Mouse (Mus musculus) thymus, adult 2 months (tissue): ENCODE data around the gene Macrod2. TPM values are rescaled to one million over a fixed set of nuclear protein-coding genes. Genes with fewer than 3 reads are reported as not detected.

ENCODE experiments used
- DNase-seq: peaks from one replicate; pipeline ENCODE4 v3.0.0; 2021
- H3K27ac ChIP-seq: fragments of 200-500 bp; 2 replicates; pipeline ENCODE4 v1.5.1; 2012; ENCODE audit warnings: low read length, control low read depth; ENCODE audit not compliant: control insufficient read depth, insufficient read depth
- H3K27me3 ChIP-seq: fragments of 200-500 bp; 2 replicates; pipeline ENCODE4 v1.6.1; 2012; ENCODE audit warnings: mild to moderate bottlenecking, low read length, moderate library complexity, mixed read lengths; ENCODE audit not compliant: control insufficient read depth, insufficient read depth
- H3K36me3 ChIP-seq: fragments of 200-500 bp; 2 replicates; pipeline ENCODE4 v1.6.1; 2012; ENCODE audit warnings: mild to moderate bottlenecking, low read length, moderate library complexity; ENCODE audit not compliant: control insufficient read depth, insufficient read depth
- H3K4me1 ChIP-seq: fragments of 200-500 bp; replicated peaks from 2 replicates; pipeline ENCODE4 v1.6.1; 2012; ENCODE audit warnings: low read length; ENCODE audit not compliant: control insufficient read depth, insufficient read depth
- H3K4me3 ChIP-seq: fragments of 200-500 bp; 2 replicates; pipeline ENCODE4 v1.5.1; 2012; ENCODE audit warnings: mild to moderate bottlenecking, low read length, control low read depth, moderate library complexity; ENCODE audit not compliant: control insufficient read depth, insufficient read depth
- CTCF ChIP-seq: fragments of 200-500 bp; IDR thresholded peaks from 2 replicates; pipeline ENCODE4 v1.5.1; 2012; ENCODE audit warnings: mild to moderate bottlenecking, control low read depth, low read length, moderate library complexity, borderline replicate concordance; ENCODE audit not compliant: control insufficient read depth, poor library complexity, insufficient read depth; ENCODE audit errors: extremely low read depth
- POLR2A ChIP-seq: fragments of 200-500 bp; IDR thresholded peaks from 2 replicates; pipeline ENCODE4 v1.6.1; 2012; ENCODE audit warnings: mild to moderate bottlenecking, low read length, control low read depth, moderate library complexity; ENCODE audit not compliant: control insufficient read depth, poor library complexity, insufficient read depth; ENCODE audit errors: extremely low read depth
- WGBS: fragments of 180-500 bp; shearing (Covaris S2); methylation state at CpG from one replicate; pipeline ENCODE4 v1.1.7; 2018; 5-methylcytosine and 5-hydroxymethylcytosine counted together
- polyA plus RNA-seq: library from polyadenylated mRNA; depleted of rRNA; stranded (reverse); fragments of >200 nt; gene quantifications from 2 replicates; pipeline ENCODE4 v1.2.3, GENCODE M21; 2012

The Macrod2 gene
- polyA plus RNA-seq, 1 experiment, result 2.3 TPM

DNA sequence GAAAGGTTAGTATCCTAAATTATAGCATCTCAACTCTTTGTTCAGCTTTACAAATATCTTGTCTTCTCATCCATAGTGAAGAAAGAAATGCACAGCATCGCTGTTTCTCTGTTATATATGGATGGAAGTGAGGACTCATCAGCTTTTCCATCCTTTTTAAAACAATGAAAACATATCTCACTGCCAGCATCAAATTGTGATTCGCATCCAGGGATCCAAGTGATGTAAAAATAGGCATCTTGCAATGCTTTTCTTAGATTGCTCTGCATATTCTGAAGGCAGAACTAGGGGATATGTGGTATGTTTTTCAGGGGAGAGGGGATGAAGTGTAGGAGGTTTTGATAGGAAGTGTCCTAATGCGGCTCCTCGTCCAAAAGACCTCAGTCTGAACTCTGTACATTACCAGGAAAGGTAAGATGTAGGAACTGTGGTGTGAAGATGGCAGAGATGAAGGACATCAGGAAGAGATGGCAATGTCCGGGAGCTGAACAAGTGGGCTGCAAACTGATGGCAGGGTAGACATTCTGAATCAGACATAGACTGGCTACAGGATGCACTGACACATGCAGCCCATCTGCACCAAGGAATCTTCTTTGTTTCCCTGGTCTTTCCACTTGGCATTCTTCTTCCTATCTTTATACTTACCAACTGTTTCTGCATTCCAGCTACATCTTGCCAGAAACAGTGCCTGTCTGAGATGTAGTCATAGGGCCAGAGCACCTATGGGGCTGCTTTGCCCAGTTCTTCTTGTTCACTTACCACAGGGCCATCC, 1341.8 kb downstream of the Macrod2 start:
- no peak overlapping the region for H3K27ac ChIP-seq
- no peaks in the 10 kb centered on the region for H3K4me1 ChIP-seq
- no peak for DNase-seq
- no peak overlapping the region for H3K4me3 ChIP-seq
- 88% methylated on average over 5 of the region's 5 CpGs for WGBS
- no peaks in the 10 kb centered on the region for H3K27me3 ChIP-seq
- no peaks in the 10 kb centered on the region for H3K36me3 ChIP-seq
- TF ChIP-seq POLR2A (no peak), CTCF (no peak)

DNA sequence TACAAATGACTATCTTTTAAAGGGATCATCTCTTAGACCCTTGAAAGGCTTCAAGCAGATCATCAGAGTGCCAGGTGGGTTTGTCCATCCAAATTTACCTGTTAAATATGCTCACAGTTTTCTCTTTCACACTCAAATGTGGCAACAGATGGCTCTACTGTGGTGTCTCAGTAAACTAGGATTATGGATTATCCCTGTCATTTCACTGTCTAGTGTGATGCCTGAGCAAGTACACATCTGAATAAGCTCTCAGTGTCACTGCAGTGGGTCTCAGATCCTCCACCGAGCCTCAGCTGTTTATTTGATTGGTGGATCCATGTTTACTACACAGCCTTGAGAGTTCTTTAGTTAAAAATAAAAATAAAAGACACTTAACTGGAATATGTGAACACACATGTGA, 1343.6 kb downstream of the Macrod2 start:
- TF ChIP-seq POLR2A (no peak), CTCF (no peak)
- no peaks in the 10 kb centered on the region for H3K4me1 ChIP-seq
- no peak overlapping the region for H3K27ac ChIP-seq
- no peak overlapping the region for H3K4me3 ChIP-seq
- no peaks in the 10 kb centered on the region for H3K27me3 ChIP-seq
- WGBS, result 94% methylated on average over 1 of the region's 1 CpGs
- DNase-seq, result no peak
- no peaks in the 10 kb centered on the region for H3K36me3 ChIP-seq

DNA sequence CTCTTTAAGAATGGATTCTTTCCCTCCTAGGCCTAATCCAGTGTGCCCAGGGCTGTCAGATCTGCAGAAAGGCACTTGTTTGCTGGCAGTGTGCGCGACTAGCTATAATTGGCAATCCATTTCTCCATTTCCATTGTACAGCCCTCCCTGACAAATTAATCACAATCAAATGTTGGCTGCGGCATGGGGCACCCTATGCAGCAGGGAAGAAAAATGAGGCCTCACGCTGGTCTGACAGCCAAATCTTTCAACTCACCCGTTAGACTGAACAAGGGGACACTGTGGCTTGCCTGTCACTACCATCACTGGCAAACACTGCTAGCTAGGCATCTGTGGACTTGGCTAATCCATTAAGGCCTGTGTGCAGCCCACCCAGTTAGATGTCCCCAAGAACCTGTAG, 1345.2 kb downstream of the Macrod2 start:
- DNase-seq, result no peak
- Histone ChIP-seq H3K4me3 (no peak overlapping the region), H3K36me3 (no peaks in the 10 kb centered on the region), H3K27me3 (no peaks in the 10 kb centered on the region), H3K4me1 (no peaks in the 10 kb centered on the region), H3K27ac (no peak overlapping the region)
- WGBS, result 93% methylated on average over 5 of the region's 5 CpGs
- TF ChIP-seq POLR2A (no peak), CTCF (no peak)

GRCm38 (mm10) chr2:141800236-141800635, 1405.1 kb downstream of the Macrod2 start:
- H3K4me1 ChIP-seq, result no peaks in the 10 kb centered on the region
- H3K4me3 ChIP-seq, result no peak overlapping the region
- no peak for DNase-seq
- no peak for TF ChIP-seq CTCF
- TF ChIP-seq POLR2A, result no peak
- H3K36me3 ChIP-seq, result no peaks in the 10 kb centered on the region
- no peak overlapping the region for H3K27ac ChIP-seq
- WGBS, result 91% methylated on average over 4 of the region's 4 CpGs
- H3K27me3 ChIP-seq, result no peaks in the 10 kb centered on the region

DNA sequence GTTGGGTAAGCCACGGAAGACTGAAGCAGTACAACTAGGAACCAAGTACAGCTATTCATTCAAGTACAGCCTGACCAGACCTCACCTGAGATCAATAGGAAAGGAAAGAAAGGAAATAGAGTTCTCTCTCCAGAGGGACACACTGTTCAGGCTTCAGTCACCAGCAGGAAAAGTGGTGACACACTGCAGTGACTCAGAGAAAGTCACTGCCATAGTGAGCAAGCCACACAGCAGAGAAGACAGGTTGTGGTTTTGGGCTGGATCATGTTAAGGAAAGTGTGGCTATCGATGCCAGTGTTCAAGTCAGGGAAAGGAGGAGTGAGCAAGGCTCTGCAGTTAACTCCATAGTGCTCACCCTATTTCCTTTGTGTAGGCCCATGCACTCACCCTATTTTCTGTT, 1405.8 kb downstream of the Macrod2 start:
- 46% methylated on average over 2 of the region's 2 CpGs for WGBS
- no peaks in the 10 kb centered on the region for H3K27me3 ChIP-seq
- DNase-seq, result no peak
- no peaks in the 10 kb centered on the region for H3K4me1 ChIP-seq
- no peaks in the 10 kb centered on the region for H3K36me3 ChIP-seq
- H3K4me3 ChIP-seq, result no peak overlapping the region
- H3K27ac ChIP-seq, result no peak overlapping the region
- TF ChIP-seq CTCF (no peak), POLR2A (no peak)

DNA sequence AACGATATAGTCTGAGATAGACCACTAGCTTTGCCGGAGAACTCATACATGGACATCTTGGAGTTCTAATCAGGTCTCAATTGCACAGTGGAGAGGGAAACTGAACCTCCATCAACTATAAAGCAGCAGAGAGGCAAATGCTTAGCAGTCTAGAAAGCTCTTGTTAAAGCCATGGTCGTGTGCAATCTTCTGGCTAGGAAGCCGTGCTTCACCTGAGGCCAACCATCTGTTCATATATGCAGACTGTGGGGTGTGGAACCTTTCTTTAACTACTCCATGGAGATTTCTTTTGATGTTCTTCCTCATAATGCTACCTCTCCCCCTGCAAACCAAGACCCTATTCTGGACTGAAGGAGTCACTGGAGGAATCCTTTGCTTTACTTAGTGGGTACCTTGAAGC, 1421.2 kb downstream of the Macrod2 start:
- WGBS, result 91% methylated on average over 4 of the region's 4 CpGs

DNA sequence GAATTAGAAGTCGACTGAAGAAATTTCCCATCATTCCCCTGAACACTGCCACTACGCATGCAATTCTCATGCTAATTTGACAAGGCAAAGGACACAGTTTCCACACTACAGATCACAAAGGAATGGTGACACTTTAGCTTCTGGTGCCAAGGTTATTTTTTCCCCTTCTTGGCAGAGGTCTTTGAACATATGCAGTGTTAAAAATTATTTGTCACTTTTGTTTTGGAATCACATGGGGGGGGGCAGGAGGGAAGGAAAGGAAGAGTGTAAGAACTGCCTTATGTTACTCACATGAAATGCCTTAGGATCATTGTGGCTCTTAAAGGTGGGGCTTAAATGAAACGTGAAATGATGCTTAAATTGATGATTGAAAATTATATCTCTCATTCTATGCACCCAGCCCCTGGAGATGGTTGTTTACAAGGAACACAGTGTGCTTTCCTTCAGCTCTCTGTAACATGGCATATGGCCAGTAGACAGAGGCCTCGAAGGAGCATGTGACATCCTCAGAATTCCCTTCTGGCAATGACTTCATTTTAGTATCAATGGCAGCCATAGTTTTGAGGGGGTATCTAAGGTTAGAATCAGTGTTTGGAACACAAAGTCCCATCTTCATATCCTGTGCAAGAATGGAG, 1422.6 kb downstream of the Macrod2 start:
- H3K27ac ChIP-seq, result no peak overlapping the region
- no peak for TF ChIP-seq POLR2A
- no peak for TF ChIP-seq CTCF
- H3K36me3 ChIP-seq, result no peaks in the 10 kb centered on the region
- H3K4me3 ChIP-seq, result no peak overlapping the region
- 80% methylated on average over 4 of the region's 4 CpGs for WGBS
- no peaks in the 10 kb centered on the region for H3K4me1 ChIP-seq
- no peak for DNase-seq
- H3K27me3 ChIP-seq, result no peaks in the 10 kb centered on the region

More for the DNA sequence above, 1421.2 kb downstream of the Macrod2 start:
- H3K27me3 ChIP-seq, result no peaks in the 10 kb centered on the region
- H3K4me3 ChIP-seq, result no peak overlapping the region
- no peaks in the 10 kb centered on the region for H3K4me1 ChIP-seq
- TF ChIP-seq CTCF (no peak), POLR2A (no peak)
- no peaks in the 10 kb centered on the region for H3K36me3 ChIP-seq
- no peak overlapping the region for H3K27ac ChIP-seq
- no peak for DNase-seq
